Mouse (Mus musculus) T-helper 1 cell (primary cell): Measurements from ENCODE around the gene Vwa3b.

Source experiments
- in situ Hi-C: fragments of 300-600 bp; cut with MboI, MseI; formaldehyde crosslinking; loops from one replicate; pipeline ENCODE4 v1.15.1; 2025; ENCODE audit warnings: high pct_unique_total_duplicates

The Vwa3b gene

DNA sequence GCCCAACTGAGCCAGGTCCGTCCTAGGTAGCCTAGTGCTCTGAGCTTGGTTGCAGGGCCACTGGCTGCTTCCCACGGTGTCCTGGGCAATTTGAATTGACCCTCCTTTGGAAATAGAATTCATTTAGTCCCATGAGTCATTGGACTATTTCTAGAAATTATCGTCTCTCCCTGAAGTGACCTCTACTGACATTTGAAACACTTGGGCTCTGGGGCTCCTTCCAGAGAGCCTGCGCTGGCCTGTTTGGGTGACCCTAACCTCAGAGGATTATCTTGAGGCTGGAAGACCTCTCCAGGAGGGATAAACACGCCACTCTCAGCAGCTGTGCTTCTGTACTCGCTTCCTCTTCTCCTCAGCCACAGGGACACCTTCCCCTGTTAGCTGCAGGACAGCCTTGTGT lies 204.0 kb downstream of the Vwa3b start:
- in situ Hi-C loops, result no loop called here

DNA sequence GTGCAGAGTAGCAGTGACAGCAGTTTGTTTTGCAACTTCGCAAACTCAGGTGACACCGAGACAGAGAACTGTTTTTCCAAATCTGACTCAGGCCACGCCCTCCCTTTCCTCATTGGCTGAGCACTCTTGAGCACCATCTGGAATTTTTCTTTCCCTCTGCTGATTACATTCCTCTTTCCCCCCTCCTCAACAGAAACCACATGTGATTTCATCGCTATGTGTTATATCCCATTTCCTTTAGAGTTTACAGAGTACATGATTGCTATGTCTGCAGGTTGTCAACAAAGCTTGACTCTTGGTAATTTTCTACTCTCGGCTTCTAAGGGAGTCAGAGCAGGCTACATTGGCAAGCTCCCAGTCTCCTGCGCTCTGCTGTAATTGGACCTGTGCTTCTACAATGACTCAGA lies 204.9 kb downstream of the Vwa3b start:
- in situ Hi-C loops, result no loop called here
